Mouse (Mus musculus) hindbrain, embryonic 14.5 days (tissue): Measurements from ENCODE around the gene Dlk2. TPM values are rescaled to one million over a fixed set of nuclear protein-coding genes. Genes with fewer than 3 reads are reported as not detected.

Experiments
- ATAC-seq: fragments of 200-750 bp; cut with Nextera tagmentation; 2 replicates; pipeline ENCODE4 v1.8.0; 2017; ENCODE audit warnings: moderate number of reproducible peaks, mild to moderate bottlenecking, moderate TSS enrichment, moderate library complexity; ENCODE audit not compliant: low FRiP score
- DNase-seq: peaks from one replicate; pipeline ENCODE4 v3.0.0-alpha.2; 2015; ENCODE audit warnings: low spot score
- H3K27ac ChIP-seq: fragments of 300-500 bp; sonication (generic); 2 replicates; pipeline ENCODE4 v1.5.1; 2014; ENCODE audit warnings: mild to moderate bottlenecking, moderate library complexity
- H3K27me3 ChIP-seq: fragments of 300-500 bp; sonication (generic); 2 replicates; pipeline ENCODE4 v1.6.1; 2014; ENCODE audit warnings: mild to moderate bottlenecking, low read length, mixed read lengths; ENCODE audit not compliant: control insufficient read depth, insufficient read depth
- H3K36me3 ChIP-seq: fragments of 300-500 bp; sonication (generic); replicated peaks from 2 replicates; pipeline ENCODE4 v1.6.1; 2014; ENCODE audit not compliant: control insufficient read depth, insufficient read depth
- H3K4me1 ChIP-seq: fragments of 300-500 bp; sonication (generic); replicated peaks from 2 replicates; pipeline ENCODE4 v1.6.1; 2014; ENCODE audit warnings: antibody characterized with exemption, low read length, mixed read lengths; ENCODE audit not compliant: control insufficient read depth, insufficient read depth
- H3K4me2 ChIP-seq: fragments of 300-500 bp; sonication (generic); replicated peaks from 2 replicates; pipeline ENCODE4 v1.6.1; 2014; ENCODE audit warnings: mild to moderate bottlenecking, moderate library complexity
- H3K4me3 ChIP-seq: fragments of 300-500 bp; sonication (generic); replicated peaks from 2 replicates; pipeline ENCODE4 v1.5.1; 2014; ENCODE audit warnings: mild to moderate bottlenecking, low read length
- H3K9ac ChIP-seq: fragments of 300-500 bp; sonication (generic); 2 replicates; pipeline ENCODE4 v1.6.1; 2014
- H3K9me3 ChIP-seq: fragments of 300-500 bp; sonication (generic); 2 replicates; pipeline ENCODE4 v1.6.1; 2016; ENCODE audit warnings: low read length; ENCODE audit not compliant: control insufficient read depth
- WGBS: fragments of 180-500 bp; shearing (Covaris S2); extraction: QIAGEN DNeasy Blood & Tissue Kit; methylation state at CpG from one replicate; pipeline ENCODE4 v1.1.7; 2014; 5-methylcytosine and 5-hydroxymethylcytosine counted together
- polyA plus RNA-seq: library from polyadenylated mRNA; unstranded; fragments of >200 nt; fragmentation: Nextera tagmentation; extraction: Ambion mirVana; gene quantifications from 2 replicates; pipeline ENCODE4 v1.2.1, GENCODE M21; 2014

Dlk2 gene
- polyA plus RNA-seq = 18.9 and 20.9 TPM in 2 replicates

DNA sequence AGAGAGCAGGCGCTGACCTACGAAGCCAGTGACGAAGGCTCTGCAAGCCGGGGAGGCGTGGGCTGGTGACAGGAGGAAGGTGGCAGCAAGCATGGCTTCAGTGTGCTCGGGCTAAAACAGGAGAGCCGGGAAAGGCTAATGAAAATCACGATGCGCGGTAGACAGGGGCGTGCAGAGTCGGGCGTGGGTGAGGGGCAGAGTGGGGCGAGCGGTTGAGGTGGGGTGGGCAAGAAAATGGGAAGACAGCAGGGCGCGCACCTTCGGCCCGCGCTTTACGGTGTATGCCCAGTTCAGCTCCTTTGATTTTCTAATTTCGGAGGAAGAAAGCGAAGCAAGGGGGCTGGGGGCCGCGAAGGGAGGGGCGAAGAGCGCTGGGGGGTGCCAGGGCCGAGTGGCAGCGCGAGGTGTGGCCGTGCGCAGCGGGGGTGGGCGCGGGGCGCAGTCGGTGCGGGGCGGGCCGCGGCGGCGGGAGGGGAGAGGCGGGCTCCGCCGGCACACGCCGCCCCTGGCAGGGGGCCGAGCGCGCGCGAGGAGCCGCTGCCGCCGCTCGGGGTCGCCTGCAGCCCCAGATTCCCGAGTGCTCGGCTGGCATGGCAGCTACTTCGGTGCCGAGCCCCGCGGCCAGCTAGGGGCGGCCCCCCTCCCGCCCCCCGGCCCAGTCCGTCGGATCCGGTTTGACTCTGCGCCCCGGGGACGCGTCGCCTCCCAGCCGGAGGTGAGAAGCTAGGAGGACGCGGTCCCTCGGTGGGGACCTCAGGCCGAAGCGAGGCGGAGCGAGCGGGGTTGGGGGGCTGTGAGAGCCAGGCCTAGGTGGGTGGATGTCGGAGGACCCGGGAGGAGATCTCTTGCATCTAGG, at the start of gene Dlk2:
Gene Dlk2 (plus strand): TSS at position 58 of the 856 bp plus-strand sequence.
- peaks cover 8% of the 10 kb centered on the region; the same call in 1 of the 2 replicates for H3K4me1 ChIP-seq
- H3K36me3 ChIP-seq = peaks cover 11% of the 10 kb centered on the region
- H3K9ac ChIP-seq = peak within 1 kb of the TSS; percentile 89
- H3K27ac ChIP-seq = peak within 1 kb of the TSS; percentile 82
- peaks cover 37% of the 10 kb centered on the region for H3K27me3 ChIP-seq
- no peaks in the 10 kb centered on the region for H3K9me3 ChIP-seq
- H3K4me3 ChIP-seq = peak within 1 kb of the TSS; percentile 88
- WGBS = under 1% methylated on average over 62 of the region's 86 CpGs
- ATAC-seq = peak; percentile 68
- H3K4me2 ChIP-seq = peak within 1 kb of the TSS; percentile 78
- peak; percentile 65 for DNase-seq

DNA sequence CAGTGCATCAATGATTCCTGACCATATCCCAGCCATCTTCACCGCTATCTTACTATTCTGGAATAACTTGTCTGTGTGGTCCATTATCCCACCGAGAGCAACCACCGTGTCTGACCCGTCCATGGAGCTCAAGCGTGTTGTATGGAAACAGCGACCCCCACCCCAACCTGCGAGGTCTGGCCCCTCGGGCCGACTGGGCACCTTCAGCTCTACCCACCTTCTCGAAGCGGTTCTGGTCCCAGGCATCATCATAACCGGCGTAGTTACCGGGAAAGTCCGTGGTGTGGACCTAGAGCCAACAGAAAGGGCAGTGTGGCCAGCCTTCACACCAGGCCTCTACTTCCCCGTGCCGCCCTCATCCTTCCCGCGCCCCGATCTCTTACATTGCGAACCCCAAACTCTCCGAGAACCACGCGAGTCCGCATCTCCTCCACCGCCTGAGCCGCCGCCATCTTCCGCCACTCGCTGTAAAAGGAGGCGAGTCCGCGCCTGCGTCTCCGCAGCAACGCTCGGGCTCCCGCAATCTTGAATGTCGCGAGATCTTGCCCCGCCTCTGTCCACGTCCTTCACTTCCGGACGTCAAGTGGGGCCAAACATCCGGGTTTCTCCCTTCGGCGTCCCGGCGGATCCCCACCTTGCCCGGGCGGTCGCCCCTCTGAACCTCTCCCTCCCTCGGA, 49.6 kb upstream of the Dlk2 start, which contains the start of the genes Polr1c and Yipf3:
Gene Polr1c (minus strand): TSS at position 543 of the 677 bp plus-strand sequence.
Gene Yipf3 (plus strand): TSS at position 569 of the 677 bp plus-strand sequence.
- peak within 1 kb of the TSS; percentile 82 for H3K27ac ChIP-seq
- H3K4me3 ChIP-seq = peak within 1 kb of the TSS; percentile 95
- H3K4me2 ChIP-seq = peak within 1 kb of the TSS; percentile 94
- peak; percentile 94 for ATAC-seq
- H3K27me3 ChIP-seq = no peaks in the 10 kb centered on the region
- no peaks in the 10 kb centered on the region for H3K9me3 ChIP-seq
- peaks cover 18% of the 10 kb centered on the region for H3K4me1 ChIP-seq
- WGBS = under 1% methylated on average over 53 of the region's 53 CpGs
- H3K9ac ChIP-seq = peak within 1 kb of the TSS; percentile 96
- H3K36me3 ChIP-seq = peaks cover 73% of the 10 kb centered on the region
- peak; percentile 98 for DNase-seq

DNA sequence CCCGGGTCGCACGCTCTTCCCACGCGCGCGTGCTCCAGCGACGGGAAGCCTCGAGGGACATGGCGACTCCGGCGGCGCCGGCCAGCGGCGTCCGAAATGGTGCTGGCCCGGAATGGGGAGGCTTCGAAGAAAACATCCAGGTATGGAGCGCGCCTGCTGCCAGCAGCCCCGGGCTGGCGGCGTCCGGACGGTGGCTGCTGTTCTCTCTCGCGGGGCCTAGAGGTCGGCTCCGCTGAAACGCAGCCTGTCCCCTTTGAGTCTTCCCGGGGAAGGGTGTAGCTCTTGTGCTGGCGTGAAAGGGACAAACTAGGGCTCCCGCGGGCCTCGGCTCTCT, 49.1 kb upstream of the Dlk2 start:
- under 1% methylated on average over 31 of the region's 37 CpGs for WGBS
- ATAC-seq = no peak; the same call in 1 of the 2 replicates
- Histone ChIP-seq H3K9ac (peak overlapping the region; percentile 96), H3K4me3 (peak overlapping the region; percentile 95), H3K36me3 (peaks cover 68% of the 10 kb centered on the region), H3K9me3 (no peaks in the 10 kb centered on the region), H3K4me1 (peaks cover 18% of the 10 kb centered on the region), H3K4me2 (peak overlapping the region; percentile 94), H3K27me3 (no peaks in the 10 kb centered on the region), H3K27ac (peak overlapping the region; percentile 82)
- DNase-seq = no peak

DNA sequence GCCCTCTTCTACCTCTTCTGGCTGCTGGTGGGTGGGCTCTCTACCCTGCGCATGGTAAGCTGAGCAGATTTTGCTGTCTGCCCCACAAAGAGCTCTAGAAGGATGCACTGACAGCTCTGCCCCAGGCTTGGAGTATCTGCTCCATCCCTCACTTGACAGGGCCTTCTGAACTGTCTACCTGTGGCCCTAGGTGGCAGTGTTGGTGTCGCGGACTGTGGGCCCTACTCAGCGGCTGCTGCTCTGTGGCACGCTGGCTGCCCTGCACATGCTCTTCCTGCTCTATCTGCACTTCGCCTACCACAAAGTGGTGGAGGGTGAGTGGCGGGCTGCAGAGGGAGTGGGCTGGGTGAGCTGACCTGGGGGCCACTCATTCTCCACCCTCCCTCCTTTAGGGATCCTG, 46.0 kb upstream of the Dlk2 start:
- DNase-seq (no peak), ATAC-seq (no peak)
- no peak overlapping the region for H3K4me2 ChIP-seq
- H3K9ac ChIP-seq = no peak overlapping the region
- peaks cover 39% of the 10 kb centered on the region for H3K36me3 ChIP-seq
- H3K4me3 ChIP-seq = no peak overlapping the region
- 86% methylated on average over 7 of the region's 7 CpGs for WGBS
- no peaks in the 10 kb centered on the region for H3K27me3 ChIP-seq
- H3K27ac ChIP-seq = no peak overlapping the region
- peaks cover 35% of the 10 kb centered on the region for H3K4me1 ChIP-seq
- H3K9me3 ChIP-seq = no peaks in the 10 kb centered on the region

DNA sequence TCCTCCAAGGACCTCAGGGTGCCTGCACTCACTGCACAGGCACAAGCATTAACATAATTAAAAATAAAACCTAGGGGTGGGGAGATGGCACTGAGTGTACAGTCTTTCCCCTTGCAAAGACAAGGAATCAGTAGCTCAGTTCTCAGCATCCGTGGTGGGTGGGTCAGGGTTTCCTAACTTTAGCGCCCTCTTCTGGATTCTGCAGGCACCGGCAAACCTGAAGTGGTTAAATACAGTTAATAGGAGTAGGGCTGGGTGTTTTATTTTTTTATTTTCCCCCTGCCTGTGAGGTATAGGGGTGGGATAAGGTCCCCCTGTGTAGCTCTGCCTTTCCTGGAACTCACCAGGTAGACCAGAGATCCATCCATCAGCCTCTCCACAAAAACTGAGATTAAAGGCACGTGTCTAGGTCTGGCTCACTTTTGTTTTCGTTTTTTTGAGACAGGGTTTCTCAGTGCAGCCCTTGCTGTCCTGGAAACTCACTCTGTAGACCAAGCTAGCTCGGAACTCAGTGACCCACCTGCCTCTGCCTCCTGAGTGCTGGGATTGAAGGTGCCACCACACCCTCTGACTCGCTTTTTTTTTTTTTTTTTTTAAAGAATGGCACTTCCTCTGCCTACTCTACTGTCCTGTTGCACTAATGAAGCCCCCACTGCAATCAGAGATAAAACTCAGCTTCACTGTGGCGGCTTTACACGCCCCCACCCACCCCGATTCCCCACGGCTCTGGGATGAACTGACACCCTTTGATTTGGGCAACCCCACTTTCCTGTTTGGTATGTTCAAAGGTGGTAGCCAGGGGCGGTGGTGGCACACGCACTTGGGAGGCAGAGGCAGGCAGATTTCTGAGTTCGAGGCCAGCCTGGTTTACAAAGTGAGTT, 44.4 kb upstream of the Dlk2 start:
- peak overlapping the region; percentile 82; the same call in 1 of the 2 replicates for H3K4me3 ChIP-seq
- no peak for ATAC-seq
- H3K27ac ChIP-seq = 0 out of 2 replicates have a peak overlapping the region, but pooled peaks have one; percentile 14
- no peaks in the 10 kb centered on the region for H3K9me3 ChIP-seq
- peak overlapping the region; percentile 96 for H3K4me2 ChIP-seq
- DNase-seq = peak; percentile 46
- no peaks in the 10 kb centered on the region for H3K27me3 ChIP-seq
- peaks cover 43% of the 10 kb centered on the region for H3K36me3 ChIP-seq
- peaks cover 25% of the 10 kb centered on the region for H3K4me1 ChIP-seq
- peak overlapping the region; percentile 84 for H3K9ac ChIP-seq
- 59% methylated on average over 14 of the region's 14 CpGs for WGBS

DNA sequence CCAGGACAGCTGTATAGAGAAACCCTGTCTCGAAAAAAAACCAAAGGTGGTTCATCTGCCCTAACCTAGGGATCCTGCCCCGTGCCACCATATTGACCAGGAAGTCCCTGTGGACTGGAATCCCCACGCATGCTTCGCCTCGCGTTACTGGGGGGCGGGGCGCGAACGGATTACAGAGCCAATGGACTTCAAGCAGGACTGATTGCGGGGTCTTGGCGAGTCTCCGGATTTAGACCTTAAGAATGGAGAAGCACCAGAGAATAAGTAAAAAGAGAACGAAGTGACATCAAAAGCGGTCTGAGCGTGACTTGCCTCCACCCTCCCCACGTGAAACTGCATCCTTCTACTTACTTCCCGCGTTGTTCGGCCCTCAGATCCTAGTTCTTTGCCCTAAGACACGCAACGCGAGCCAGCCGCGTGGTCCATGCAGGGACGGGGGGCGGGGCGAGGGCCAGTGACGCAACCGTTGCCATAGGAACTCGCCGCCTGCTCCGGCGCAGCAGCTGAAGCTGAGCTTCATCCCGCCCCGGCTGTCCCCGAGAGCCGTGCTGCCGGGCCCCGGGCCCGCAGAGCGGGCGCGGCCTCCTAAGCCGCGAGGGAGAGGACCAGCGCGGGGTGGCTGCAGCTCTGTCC, 43.7 kb upstream of the Dlk2 start, which contains the start of gene Lrrc73:
Gene Lrrc73 (plus strand): TSS at position 80 of the 633 bp plus-strand sequence.
- Histone ChIP-seq H3K4me1 (peaks cover 24% of the 10 kb centered on the region), H3K27ac (peak within 1 kb of the TSS; percentile 78), H3K27me3 (no peaks in the 10 kb centered on the region), H3K36me3 (peaks cover 50% of the 10 kb centered on the region), H3K4me2 (peak within 1 kb of the TSS; percentile 96), H3K4me3 (peak within 1 kb of the TSS; percentile 82), H3K9me3 (no peaks in the 10 kb centered on the region), H3K9ac (peak within 1 kb of the TSS; percentile 84)
- DNase-seq = peak; percentile 94
- 3% methylated on average over 41 of the region's 48 CpGs for WGBS
- ATAC-seq = peak; percentile 91

DNA sequence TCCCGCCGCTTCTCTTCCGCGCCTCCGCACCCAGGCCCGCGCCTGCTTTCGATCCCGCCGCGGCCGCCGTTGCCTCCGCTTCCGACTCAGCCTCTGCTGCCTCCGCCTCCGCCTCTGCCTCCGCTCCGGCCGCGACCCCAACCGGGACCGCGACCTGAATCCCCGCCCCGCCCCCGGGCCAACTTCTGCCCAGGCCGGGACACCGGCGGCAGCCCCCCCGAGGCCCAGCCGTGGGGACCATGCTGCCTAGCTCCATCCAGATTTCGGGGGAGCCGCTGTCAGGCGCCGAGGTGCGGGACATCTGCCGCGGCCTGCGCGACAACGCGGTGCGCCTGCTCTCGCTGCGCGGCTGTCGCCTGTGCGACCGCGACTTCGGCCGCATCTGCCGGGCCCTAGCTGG, 43.1 kb upstream of the Dlk2 start:
- Histone ChIP-seq H3K27ac (peak overlapping the region; percentile 78), H3K9ac (peak overlapping the region; percentile 84), H3K36me3 (peaks cover 56% of the 10 kb centered on the region), H3K4me1 (peaks cover 19% of the 10 kb centered on the region), H3K9me3 (no peaks in the 10 kb centered on the region), H3K4me2 (peak overlapping the region; percentile 96), H3K4me3 (peak overlapping the region; percentile 82), H3K27me3 (no peaks in the 10 kb centered on the region)
- DNase-seq (no peak), ATAC-seq (no peak; the same call in none of the 2 replicates)
- under 1% methylated on average over 47 of the region's 54 CpGs for WGBS

DNA sequence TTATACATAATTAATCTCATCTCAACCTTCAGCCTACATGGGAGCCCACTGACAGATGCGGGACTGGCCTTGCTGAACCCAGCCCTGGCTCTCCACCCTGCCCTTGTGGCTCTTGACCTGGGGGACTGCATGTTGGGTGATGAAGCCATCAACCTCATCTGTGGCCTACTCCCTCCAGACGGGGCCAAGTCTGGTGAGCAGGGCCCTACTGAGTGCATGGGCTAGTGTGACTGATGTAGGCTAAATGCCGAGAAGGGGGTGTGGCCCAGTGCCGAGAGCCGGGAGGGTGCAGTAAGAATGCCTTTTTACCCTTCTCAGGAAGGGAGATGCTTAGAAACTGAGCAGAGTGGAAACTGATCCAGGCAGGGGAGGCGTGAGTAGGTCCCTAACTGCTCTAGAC, 42.1 kb upstream of the Dlk2 start:
- Histone ChIP-seq H3K36me3 (peaks cover 56% of the 10 kb centered on the region), H3K9me3 (no peaks in the 10 kb centered on the region), H3K9ac (peak overlapping the region; percentile 84), H3K4me2 (peak overlapping the region; percentile 96), H3K4me1 (peaks cover 16% of the 10 kb centered on the region), H3K4me3 (peak overlapping the region; percentile 82), H3K27ac (no peak overlapping the region), H3K27me3 (no peaks in the 10 kb centered on the region)
- DNase-seq = no peak
- no peak for ATAC-seq
- WGBS = 24% methylated on average over 6 of the region's 6 CpGs
